Mouse (Mus musculus): ENCODE data around the gene Nrn1l. TPM values are rescaled to one million over a fixed set of nuclear protein-coding genes. Genes with fewer than 3 reads are reported as not detected.

Gene Nrn1l
- total RNA-seq, 2 experiments from 2014 or later: 0.42 TPM; not detected in 1

DNA sequence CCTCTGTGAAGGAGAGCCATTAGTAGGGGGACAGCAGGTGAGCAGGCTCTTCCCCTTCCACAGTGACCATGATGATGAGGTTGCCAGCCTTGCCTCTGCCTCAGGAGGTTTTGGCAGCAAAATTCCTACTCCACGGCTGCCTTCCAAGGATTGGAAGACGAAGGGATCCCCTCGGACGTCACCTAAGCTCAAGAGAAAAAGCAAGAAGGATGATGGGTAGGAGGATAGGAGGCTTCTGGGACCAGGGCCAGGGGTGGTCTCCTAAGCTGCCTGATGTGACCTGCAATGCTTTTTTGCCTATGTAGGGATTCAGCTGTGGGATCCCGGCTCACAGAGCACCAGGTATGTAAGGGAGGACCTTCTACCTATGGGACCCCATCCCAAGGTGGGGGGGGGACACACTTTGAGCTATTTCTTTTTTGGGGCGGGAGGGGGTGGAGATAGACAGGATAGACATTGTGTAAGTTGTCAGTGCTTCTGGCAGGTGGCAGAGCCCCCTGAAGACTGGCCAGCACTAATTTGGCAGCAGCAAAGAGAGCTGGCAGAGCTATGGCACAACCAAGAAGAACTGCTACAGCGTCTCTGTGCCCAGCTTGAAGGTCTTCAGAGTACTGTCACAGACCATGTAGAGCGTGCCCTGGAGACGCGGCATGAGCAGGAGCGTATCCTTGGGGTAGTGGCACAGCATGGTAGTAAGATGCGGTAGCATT, 3.5 kb upstream of the Nrn1l start:
- no peak for ATAC-seq (ENCODE audit: poor library complexity, severe bottlenecking)

DNA sequence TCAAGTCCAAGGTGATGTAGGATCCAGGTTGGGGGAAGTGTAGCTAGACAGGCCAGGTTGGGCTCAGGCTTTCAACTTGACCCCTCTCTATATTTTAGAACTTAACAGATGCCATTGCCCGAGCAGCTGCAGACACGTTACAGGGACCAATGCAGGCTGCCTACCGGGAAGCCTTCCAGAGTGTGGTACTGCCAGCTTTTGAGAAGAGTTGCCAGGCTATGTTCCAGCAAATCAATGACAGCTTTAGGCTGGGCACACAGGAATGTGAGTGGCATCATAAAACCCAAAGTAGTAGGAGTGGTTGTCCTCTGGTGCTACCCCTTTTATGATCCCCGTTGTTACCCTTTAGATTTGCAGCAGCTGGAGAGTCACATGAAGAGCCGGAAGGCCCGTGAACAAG, 2.5 kb upstream of the Nrn1l start:
- ATAC-seq (ENCODE audit: poor library complexity, severe bottlenecking): no peak

DNA sequence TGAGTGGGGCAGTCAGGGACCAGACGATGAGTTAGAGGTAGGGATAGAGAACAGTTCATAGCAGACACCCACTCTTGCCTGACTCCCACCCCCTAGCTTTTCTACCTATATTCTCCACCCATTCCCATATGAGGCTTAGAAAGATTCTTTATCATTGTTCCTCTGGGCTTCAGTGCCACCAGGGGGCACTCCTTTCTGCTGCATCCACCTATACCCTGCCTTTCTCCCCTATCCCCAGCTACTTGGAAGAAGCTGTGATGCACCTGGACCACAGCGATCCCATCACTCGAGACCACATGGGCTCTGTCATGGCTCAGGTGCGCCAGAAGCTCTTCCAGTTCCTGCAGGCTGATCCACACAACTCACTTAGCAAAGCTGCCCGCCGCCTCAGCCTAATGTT, 935 bp upstream of the Nrn1l start:
- ATAC-seq (ENCODE audit: poor library complexity, severe bottlenecking): no peak

DNA sequence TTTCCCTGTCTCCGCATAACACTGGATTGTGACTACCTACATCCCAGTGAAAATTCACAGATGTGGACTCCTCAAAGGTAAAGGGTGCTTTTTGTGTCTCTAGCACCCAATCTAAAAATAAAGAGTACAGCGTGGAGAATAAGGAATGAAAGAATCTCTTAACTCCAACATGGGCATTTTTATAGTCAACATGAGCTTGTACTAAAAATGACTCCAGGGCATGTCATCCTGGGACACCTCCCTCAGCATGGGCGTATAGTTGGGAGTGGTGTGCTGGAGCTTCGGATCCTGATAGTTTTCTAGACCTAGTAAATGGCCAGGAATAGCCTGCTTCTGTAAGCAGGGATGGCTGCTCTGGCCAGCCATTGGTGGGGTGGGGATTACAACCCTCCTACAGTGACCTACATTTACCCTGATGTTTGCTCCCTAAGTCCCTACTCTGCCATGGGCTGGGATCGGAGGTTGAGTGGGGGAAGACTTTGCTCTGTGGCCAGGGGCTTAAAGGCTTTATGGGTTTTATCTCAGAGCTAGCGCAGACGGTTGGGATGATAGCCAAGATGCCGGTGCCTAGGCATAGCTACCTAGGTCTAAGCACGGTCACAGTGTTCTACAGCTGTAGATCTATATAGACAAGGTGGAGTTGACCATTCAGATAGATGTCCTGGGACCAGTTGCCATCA, 4.6 kb downstream of the Nrn1l start:
- ATAC-seq (ENCODE audit: poor library complexity, severe bottlenecking): no peak

DNA sequence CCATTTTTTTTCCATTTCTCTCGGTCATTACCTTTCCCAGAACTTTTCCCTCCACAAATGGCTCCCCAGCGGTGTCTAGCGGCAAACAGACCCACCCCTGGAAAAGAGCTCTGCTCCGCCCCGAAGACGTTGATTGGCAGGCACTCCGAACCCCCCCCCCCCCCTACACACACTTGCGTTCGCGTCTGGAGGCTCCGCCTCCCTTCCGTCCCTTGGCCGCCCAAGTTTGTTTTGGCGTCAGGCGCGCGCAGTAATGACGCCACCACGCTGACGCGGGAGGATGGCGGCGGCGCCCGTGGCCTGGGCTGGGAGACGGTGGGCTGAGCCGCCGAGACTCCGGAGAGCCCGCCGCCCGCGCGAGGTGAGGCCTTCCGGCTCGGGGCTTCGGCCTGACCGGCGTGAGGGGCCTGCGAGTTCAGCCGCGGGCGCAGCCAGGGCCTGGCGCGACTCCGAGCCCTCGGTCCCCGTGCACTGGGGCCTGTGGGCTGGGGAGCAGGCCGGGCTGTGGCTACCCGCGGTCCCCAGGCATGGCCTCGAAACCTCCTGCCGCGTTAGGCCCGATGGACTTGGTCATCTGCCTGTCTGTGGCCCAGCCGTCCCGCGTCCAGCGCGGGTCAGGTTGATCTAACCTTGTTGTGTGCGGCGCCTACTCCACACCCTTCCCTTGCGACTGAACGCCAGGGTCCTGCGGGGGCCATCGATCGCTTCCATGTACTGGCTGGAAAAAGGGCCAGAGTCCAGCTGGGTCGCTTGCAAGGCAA, 7.0 kb downstream of the Nrn1l start, which contains the start of gene Pskh1:
Gene Pskh1, plus strand, starts transcription at position 262 of the 761 bp plus-strand sequence.
- ATAC-seq (ENCODE audit: poor library complexity, severe bottlenecking): peak; percentile 98

DNA sequence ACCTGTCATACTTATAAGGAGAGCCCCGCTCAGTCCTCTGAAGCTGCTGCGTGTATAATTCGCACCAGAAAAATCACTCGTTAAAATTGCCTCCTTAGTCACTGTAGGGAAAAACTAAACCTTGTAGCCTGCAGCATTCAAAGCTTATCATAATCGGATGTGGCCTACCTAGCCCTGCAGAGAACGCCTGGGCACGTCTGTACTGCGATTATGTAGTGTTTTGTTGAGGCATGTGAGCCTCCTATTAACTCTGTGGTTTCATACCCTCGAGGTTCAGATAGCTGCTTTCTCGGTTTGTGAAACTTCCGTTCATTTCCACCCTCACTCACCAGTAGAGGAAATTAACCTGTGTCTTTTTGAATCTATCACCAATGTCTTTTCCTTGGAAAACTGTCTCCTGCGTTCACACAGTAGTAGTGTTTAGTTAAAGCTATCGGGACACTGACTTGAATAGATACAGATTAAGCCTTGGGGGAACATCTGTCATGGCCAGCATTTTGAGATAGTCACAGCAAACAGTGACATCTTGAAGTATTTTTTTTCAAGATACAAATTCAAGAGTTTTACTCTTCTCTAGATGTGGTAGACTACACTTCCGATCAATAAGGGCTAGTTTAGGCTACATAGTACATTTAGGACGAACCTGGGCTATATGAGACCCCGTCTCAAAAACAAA, 7.7 kb downstream of the Nrn1l start:
- ATAC-seq (ENCODE audit: poor library complexity, severe bottlenecking): peak; percentile 41

DNA sequence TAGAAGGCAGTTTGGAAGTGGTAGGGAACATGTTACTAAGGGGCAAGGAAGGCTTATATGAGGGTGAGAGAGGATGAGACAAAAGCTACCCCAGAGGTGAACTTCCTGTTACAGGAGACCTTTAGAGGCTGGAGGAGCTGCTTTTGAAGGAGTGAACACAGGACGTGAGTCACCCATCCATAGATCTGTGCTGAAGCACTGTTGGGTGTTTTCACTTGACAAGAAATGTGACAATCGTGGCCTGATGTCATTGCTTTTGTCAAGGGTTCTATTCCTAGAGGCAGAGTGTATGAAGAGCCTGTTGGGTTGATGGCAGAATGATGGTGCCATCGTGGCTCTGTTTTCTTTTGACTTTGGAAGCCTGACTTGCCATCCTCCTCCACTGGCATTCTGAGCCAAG, 26.0 kb downstream of the Nrn1l start:
- ATAC-seq (ENCODE audit: poor library complexity, severe bottlenecking): no peak

DNA sequence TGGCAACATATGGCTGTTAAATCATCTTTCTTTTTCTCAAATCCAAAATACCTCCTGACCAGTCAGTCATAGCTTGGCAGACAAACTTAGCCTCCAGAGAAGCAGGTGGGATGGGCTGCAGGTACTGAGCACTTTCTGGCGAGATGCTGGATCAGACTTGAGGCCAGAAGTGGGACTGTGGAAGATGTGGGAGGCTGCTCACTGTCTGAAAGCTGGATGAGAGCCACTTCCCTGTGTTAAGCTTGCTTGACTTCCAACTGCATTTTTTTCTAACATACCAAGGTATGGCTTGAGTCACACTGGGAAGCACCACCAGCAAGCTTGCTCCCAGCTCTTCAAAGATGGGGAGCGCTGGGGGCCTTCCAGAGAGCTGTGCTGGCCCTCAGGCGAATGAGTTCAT, 31.8 kb downstream of the Nrn1l start:
- no peak for ATAC-seq (ENCODE audit: poor library complexity, severe bottlenecking)

DNA sequence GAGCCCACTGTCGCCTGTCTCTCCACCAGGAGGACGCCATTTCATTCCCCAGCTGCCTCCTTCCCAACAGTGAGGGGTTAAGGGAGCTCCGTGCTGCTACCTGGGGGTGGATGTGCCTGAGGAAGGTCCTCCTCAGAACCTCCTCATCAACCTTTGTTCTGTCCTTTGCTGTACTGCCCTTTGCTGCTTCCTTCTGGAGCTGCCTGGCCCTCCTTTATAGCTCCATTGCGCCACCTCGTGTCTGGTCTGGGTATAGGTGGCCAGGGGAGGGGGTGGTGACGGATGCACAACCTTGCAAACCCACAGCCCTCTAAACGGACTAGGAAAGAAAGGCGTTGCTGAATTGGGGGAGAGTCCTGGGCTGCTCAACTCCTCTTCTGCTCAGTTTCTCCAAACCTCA, 37.2 kb downstream of the Nrn1l start:
- peak; percentile 94 for ATAC-seq (ENCODE audit: poor library complexity, severe bottlenecking)

DNA sequence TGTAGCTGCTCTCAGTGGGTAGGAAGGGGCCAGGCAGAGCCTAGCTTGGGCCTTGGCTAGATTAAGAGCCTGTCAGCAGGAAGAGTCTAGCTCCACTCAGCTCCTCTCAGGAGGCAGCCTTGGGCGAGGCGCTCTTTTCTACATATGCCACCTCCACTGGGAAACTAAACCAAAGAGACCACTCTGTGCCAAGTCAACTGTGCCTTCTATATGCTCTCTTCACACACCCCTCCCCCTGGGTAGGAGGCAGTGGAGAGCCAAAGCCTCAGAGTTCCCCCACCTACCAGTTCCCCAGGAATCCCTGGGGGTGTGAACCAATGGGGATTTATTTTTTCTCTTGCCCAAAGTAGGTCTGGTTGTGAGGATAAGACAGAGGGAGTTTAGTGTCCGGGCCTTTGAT, 37.9 kb downstream of the Nrn1l start:
- ATAC-seq (ENCODE audit: poor library complexity, severe bottlenecking): no peak

DNA sequence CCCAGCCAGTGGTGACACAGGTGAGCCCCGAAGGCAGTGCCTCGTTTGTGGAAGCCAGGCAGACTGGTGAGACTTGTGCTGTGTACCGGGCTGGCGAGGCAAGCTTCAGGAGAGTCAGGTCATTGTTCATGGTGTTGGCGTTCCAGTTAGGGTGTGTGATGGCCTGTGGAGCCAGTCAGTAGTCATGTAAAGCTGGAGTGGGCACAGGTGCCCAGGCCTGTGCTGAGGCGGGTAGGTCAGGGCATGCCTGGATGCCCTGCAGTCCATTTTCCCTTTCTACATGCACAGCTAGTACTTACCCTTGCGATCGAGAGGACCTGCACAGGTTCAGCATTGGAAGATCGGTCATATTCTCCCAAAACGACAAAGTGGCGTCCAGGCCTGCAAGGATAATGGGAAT, 39.2 kb downstream of the Nrn1l start:
- no peak for ATAC-seq (ENCODE audit: poor library complexity, severe bottlenecking)

DNA sequence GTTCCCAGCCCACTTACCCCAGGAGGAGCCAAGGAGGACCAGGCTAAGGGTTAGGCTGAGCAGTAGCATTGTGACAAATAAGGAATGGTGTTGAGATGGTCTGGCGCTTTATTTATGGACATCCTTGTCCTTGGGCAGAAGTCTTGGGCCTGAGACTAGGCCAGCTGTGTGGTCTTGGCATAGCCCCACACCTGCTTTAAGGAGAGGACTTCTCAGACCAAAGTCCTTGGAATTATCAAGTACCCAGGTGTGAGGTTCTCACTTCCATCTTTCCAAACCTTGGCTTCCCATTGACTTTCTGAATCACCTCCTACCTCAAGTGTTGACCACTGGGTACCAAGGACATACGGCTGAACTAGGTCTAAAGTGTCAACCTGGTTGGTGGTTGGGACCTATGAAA, 40.4 kb downstream of the Nrn1l start, which contains the start of gene Ctrl:
Gene Ctrl, minus strand, starts transcription at position 101 of the 400 bp plus-strand sequence.
- ATAC-seq (ENCODE audit: poor library complexity, severe bottlenecking): no peak

DNA sequence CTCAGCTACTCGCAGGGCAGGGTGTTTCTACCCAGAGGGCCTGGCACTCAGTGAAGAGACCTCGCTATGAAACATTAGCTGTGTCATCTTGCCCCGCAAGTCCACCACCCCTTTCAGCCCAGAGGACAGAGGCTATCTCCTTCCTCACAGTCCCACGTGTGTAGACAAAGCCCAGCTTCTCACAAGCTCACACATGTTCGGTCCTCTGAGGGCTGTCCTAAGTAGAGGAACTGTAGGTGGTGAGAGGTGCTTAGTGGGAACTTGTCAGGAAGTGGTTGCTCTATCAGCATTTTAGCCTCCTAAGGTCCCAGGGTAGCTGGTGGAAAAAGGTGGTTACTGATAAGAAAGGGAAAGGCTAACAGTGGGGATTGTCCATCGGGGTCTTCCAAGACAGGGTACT, 41.7 kb downstream of the Nrn1l start:
- no peak for ATAC-seq (ENCODE audit: poor library complexity, severe bottlenecking)

DNA sequence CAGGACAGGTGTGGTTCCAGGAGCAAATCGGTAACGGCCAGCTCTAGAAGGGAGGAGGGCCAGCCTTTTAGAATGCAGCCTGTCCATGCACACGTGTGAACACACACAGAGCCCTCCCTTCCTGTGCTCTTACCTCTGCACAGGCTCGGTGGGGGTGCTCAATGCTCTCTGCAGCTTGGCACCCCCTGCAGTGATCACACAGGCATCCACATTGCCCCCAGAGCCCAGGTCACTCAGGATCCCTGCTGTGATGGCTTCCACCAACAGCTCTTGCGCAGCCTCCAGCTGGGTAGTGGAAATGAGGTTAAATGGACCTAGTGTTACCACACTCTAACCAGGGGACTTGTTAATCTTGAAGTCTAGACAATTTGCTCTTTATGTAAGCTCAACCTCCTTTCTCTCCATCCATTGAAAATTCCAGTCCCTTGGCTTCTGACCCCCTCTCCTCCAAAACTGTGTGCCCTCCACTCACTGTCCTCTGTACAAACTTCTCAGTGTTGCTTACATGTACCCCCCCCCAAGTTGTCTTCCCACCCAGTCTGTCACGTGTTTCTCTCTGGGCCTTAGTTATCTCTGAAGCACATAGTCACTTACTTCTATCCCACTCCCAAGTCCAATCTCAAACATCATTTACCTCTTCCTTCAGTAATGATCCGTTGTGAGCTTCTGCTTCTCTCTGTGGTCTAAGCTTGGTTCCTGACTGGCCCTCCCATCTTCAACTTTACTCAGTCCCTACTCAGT, 42.7 kb downstream of the Nrn1l start:
- no peak for ATAC-seq (ENCODE audit: poor library complexity, severe bottlenecking)

DNA sequence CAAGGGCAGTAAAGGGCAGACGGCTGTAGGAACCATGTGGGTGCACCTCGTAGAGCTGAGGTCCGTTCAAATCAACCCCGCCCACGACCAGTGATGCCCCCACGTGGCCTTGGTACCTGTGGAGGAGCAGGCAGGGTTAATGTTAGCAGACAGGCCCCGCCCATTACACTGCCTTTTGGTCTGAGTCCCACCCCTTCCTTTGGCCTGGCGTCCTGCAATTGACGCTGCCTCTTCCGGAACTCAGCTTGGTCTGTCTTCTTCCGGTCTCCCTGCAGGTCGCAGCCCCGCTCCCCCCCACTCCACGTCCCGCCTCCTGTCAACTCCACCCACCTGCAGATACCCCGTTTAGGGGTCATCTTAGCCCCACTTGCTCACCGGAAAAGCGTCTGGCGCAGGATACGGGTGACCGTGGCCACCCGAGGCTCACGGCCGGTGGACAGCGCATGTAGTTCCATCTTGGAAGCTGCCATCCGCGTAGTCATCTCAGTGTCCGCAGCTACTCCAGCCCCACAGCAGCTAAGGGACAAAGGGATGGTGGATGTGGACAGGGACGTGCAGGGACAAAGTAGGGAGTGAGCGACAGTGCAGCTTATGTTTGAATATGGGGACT, 43.6 kb downstream of the Nrn1l start:
- ATAC-seq (ENCODE audit: poor library complexity, severe bottlenecking): peak; percentile 90

DNA sequence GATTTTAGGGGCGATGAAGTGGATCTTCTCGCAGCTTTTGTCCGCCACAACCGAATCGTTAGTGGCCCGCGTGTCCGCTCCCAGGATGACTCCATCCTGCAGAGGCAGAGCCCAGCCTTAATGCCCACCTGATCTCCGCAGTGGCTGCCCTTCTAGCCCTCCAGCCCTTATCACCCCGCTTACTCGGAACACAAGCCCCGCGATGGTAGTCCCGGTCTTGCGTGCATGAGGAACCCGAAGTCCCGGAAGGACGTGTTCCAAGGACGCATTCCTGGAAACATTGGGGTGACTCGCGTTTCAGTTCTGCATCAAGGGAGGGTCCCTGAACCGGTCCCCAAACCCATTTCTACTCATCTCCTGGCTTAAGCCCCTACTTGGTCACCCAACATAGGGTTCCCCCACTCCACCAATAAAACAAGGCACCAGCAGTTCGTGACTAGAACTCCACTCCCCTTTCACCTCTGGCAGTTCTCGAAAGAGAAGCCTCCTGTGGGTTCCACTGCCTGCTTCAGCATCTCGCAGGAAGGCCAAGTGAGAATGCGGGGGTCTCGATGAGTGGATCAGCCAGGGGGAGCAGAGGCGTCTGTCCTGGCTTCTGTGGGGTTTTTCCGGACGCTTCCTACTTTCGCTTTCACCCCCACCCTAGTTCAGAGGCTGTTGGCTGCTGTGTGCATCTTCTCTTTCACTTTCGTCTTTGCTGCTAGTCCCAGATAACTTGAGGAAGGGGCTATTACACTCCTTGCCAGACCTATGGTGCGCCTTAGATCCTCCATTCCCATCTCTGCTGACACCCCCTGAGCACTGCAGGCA, 44.3 kb downstream of the Nrn1l start:
- ATAC-seq (ENCODE audit: poor library complexity, severe bottlenecking): peak; percentile 59

DNA sequence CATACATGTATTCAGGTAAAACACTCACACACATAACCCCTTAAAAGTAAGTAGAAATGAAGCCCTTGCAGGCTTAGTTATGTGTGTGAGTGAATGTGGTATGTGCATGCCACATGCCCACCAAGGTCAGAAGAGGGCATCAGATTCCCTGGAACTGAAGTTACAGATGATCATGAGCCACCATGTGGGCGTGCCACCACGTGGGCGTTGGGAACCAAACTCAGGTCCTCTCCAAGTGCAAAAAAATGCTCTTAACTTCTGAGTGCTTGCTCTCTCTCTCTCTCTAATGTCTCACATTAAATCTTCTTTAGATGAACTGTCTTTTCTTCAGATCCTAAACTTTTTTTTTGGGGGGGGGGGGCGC, 44.9 kb downstream of the Nrn1l start, which contains the start of gene Psmb10:
Gene Psmb10, minus strand, starts transcription at position 139 of the 364 bp plus-strand sequence.
- peak; percentile 11; the same call in 1 of the 2 replicates for ATAC-seq (ENCODE audit: poor library complexity, severe bottlenecking)

DNA sequence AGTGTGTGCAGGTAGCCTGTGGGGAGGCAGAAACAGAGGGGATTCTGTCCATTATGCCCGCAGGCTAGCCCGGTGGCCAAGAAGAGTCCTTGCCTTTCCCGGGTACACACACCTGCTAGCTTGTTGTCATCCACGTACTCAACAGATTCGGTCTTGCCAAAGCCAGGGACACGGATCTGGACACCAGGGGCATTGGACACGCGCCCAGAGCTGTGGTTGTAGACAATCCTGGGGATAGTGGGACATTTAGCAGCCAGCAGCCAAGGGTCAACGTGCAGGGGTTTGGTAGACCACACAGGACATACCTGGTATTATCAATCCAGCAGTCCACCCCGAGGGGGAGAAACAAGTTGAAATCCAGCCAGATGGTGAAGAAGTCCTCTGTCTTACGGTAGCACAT, 48.7 kb downstream of the Nrn1l start:
- no peak for ATAC-seq (ENCODE audit: poor library complexity, severe bottlenecking)

DNA sequence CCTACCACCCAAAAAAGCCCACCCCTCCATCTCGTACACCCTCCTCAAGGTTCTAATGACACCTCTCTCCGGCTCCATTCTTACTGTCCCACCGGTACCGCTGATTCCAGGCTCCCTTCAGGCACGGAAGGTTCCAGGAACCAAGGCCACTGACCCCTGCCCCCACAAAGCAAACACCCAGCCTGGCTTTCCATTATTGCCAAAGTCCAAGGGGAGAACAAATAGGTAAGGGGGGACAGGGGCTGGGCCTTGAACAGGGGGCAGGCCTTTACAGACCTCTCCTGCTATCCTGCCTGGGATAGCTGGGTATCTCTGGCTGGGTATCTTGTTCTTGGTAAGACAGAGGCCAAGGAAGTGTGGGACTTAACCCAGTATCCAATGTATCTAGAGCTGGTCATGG, 49.2 kb downstream of the Nrn1l start:
- no peak for ATAC-seq (ENCODE audit: poor library complexity, severe bottlenecking)
